Mouse (Mus musculus): ENCODE measurements around the gene Rnf216. TPM values are rescaled to one million over a fixed set of nuclear protein-coding genes. Genes with fewer than 3 reads are reported as not detected.
A peak's percentile ranks its signal among the peaks of the same experiment; 100 is the strongest.
"Not testable (repeated sequence)": the region's sequence is repeated elsewhere in the genome, so short reads cannot be mapped to it uniquely, and the experiment has no call there.

Rnf216 gene
- 34.9 and 36.9 TPM in 2 replicates for polyA plus RNA-seq (2015; fragmentation: Nextera tagmentation; extraction: Ambion mirVana)

DNA sequence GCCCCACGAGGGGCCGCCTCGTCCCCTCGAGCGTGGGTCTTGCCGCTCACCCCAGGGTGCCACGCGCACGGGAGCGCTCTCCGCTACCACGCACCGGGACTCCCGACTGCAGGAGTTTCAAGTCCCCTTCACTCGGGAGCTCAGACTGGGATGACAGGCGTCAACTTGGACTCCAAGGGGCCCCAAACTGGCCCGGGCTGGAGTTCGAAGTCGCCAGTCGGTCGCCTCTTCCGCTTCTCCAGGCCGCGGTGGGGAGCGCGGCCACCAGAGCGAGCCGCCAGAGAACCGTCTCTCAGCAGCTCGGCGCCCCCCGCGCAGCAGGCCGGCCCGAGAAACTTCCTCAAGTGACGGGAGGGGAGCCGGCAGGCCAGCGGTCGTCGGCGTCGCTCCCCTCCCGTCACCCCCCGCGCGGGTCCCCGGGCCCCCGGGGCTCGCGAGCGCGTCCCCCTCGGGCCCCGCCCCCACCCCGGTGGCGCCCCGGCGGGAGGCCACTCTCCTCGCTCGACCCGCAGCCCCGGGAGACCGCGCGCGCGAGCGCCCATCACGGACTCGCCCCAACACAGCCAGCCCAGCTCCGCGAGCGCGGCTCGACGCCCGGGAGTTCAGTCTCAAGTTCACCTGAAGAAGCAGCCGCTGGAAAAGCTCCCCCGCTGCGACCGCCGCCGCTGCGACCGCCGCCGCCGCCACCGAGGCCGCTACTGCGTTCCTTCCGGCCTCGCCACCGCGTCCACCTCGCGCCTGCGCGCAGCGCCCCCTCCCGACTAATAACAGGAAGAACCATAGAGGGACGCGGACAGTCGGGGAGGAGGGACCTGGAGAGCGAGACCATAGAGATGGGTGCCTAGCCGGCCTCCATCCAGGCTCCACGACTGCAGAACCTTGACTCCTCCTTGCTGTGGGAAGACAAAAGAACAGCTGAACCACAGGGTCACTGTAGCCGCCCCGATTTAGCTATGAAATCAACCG, at the start of gene Rnf216:
Rnf216 (minus strand) TSS at position 714 of the 966 bp plus-strand sequence.
- Histone ChIP-seq H3K4me1 (replicated peaks) (peaks cover 13% of the 10 kb centered on the region), H3K4me3 (replicated peaks) (peak within 1 kb of the TSS; percentile 83), H3K27ac (peak within 1 kb of the TSS; percentile 91), H3K4me2 (replicated peaks) (peak within 1 kb of the TSS; percentile 94), H3K36me3 (no peaks in the 10 kb centered on the region), H3K27me3 (no peaks in the 10 kb centered on the region), H3K9ac (replicated peaks) (peak within 1 kb of the TSS; percentile 84), H3K9me3 (no peaks in the 10 kb centered on the region)
- ATAC-seq: peak; percentile 95
- WGBS: 2% methylated on average over 106 of the region's 110 CpGs

DNA sequence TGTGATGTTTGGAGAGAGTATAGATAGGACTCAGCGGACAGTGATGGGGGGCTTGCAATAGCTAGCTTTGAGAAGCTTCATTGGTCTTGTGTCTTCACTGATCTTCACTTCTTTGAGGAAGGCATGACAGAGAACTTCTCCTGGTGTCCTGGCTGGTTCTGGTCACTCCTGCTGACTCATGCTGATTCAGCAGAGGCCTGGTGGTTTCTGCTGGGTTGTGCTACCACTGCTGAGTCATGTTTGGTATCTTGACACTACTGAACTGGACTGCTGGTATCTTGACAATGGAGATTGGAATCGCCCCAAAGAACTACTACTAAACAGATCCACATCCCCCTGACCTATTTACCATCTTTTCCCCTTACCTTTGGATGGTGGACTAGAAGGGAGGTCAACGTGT, 42.7 kb upstream of the Rnf216 start:
- no peaks in the 10 kb centered on the region for H3K4me1 ChIP-seq (replicated peaks)
- 0 out of 2 replicates have a peak, but pooled peaks cover 3% of the 10 kb centered on the region for H3K9me3 ChIP-seq
- no peak overlapping the region for H3K27ac ChIP-seq
- no peak overlapping the region for H3K9ac ChIP-seq (replicated peaks)
- H3K27me3 ChIP-seq: peaks cover 41% of the 10 kb centered on the region
- no peaks in the 10 kb centered on the region for H3K36me3 ChIP-seq
- no peak overlapping the region for H3K4me3 ChIP-seq (replicated peaks)
- 90% methylated on average over 3 of the region's 3 CpGs for WGBS
- no peak overlapping the region for H3K4me2 ChIP-seq (replicated peaks)
- ATAC-seq: no peak

DNA sequence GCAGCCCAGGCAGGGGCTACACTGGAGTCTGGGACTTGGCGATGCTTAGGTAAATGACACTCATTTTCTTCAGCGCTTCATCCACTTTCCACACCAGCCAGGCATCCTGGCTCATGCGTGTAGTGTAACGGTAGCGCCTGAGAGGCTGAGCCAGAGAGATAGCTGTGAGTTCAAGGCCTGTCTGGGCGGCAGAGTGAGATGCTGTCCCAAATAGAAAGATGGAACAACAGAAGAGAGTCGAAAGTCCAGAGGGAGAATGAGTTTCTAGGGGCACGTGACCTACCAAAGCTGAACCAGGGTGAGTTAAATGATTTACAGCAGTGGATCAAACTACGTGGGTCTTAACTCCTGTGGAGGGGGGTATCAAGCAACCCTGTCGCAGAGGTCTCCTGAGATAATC, 41.0 kb upstream of the Rnf216 start:
- Histone ChIP-seq H3K9me3 (0 out of 2 replicates have a peak, but pooled peaks cover 6% of the 10 kb centered on the region), H3K9ac (replicated peaks) (no peak overlapping the region), H3K4me1 (replicated peaks) (no peaks in the 10 kb centered on the region), H3K27ac (no peak overlapping the region), H3K4me2 (replicated peaks) (no peak overlapping the region), H3K36me3 (no peaks in the 10 kb centered on the region), H3K27me3 (peaks cover 38% of the 10 kb centered on the region), H3K4me3 (replicated peaks) (no peak overlapping the region)
- ATAC-seq: no peak
- WGBS: 92% methylated on average over 10 of the region's 10 CpGs

DNA sequence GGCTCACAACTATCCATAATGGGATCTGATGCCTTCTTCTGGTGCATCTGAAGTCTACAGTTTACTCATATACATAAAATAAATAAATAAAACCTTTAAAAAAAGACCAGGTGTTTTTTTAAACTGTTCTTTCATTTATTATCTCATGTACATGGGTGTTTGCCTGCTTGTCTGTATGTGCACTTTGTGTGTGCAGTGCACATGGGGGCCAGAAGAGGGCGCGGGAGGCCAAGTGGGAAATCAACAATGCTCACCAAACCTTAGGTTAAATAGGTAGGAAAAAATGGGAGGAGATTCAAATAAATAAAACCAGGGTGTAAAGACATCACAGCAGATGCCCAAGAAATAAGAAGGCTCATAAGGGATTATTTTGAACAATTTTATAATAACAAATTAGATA, 37.2 kb upstream of the Rnf216 start:
- Histone ChIP-seq H3K36me3 (no peaks in the 10 kb centered on the region), H3K4me1 (replicated peaks) (no peaks in the 10 kb centered on the region), H3K4me2 (replicated peaks) (no peak overlapping the region), H3K27ac (no peak overlapping the region), H3K9ac (replicated peaks) (no peak overlapping the region), H3K4me3 (replicated peaks) (no peak overlapping the region), H3K9me3 (0 out of 2 replicates have a peak, but pooled peaks cover 6% of the 10 kb centered on the region), H3K27me3 (0 out of 2 replicates have a peak, but pooled peaks cover 4% of the 10 kb centered on the region)
- 86% methylated on average over 2 of the region's 2 CpGs for WGBS
- no peak for ATAC-seq

DNA sequence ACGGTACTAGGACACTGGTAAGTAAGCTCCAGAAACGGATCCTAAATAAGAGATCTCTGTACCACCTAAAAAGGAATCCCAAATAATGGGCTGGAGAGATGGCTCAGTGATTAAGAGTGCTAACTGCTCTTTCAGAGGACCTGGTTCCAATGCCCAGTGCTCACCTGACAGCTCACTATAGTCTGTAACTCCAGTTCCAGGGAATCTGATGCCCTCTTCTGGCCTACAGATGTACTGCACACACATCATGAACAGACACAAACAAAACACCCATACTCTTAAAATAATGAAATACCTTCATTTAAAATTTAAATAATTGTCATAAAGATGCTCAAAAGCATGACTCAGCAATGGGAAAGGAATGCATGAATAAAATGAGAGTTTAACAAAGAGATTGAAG, 36.7 kb upstream of the Rnf216 start:
- Histone ChIP-seq H3K27ac (no peak overlapping the region), H3K4me1 (replicated peaks) (no peaks in the 10 kb centered on the region), H3K9me3 (0 out of 2 replicates have a peak, but pooled peaks cover 6% of the 10 kb centered on the region), H3K9ac (replicated peaks) (no peak overlapping the region), H3K36me3 (no peaks in the 10 kb centered on the region), H3K4me2 (replicated peaks) (no peak overlapping the region), H3K27me3 (0 out of 2 replicates have a peak, but pooled peaks cover under 1% of the 10 kb centered on the region), H3K4me3 (replicated peaks) (no peak overlapping the region)
- 98% methylated on average over 2 of the region's 2 CpGs for WGBS
- no peak for ATAC-seq

DNA sequence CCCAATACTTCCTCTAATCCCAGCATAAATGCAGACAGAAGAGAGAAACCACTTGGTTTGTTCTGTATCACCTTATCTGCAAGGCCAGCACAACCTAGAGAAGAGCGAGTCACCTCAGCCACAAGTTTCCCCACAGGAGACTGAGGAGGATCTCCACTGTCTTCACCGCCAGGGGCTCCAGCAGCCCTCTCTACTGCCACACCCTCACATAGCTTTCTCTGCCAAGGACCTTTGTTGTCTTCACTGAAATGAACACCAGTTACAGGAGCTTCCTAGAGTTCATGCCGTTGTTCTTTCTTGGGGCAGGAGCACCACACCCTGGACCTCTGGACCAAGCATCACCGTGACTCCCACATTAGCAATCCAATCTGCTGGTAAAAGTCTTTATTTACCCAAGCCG, 35.9 kb upstream of the Rnf216 start:
- H3K27ac ChIP-seq: no peak overlapping the region
- no peaks in the 10 kb centered on the region for H3K27me3 ChIP-seq
- H3K36me3 ChIP-seq: no peaks in the 10 kb centered on the region
- no peak overlapping the region for H3K9ac ChIP-seq (replicated peaks)
- ATAC-seq: no peak
- 93% methylated on average over 5 of the region's 5 CpGs for WGBS
- H3K9me3 ChIP-seq: 0 out of 2 replicates have a peak, but pooled peaks cover 6% of the 10 kb centered on the region
- H3K4me3 ChIP-seq (replicated peaks): no peak overlapping the region
- no peaks in the 10 kb centered on the region for H3K4me1 ChIP-seq (replicated peaks)
- no peak overlapping the region for H3K4me2 ChIP-seq (replicated peaks)

DNA sequence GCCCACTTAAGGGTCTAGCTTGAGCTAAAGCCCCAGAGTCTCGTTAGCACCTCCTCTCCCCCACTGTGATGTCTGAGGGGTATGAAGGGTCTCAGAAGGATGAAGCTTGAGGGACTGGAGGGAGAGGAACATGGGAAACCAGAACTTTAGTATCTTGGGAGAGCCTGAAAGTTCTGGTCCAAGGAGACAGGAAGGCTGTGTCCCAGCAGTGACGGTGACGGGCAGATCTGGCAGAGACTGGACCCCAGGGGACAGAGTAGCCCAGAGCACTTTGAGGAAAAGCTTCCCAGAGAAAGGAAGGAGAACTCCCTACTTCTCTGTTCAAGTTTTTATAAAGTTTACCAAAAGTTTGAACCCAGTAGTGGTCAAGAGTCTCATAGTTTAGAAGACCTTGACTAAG, 34.7 kb upstream of the Rnf216 start, which contains the start of gene Olfr718-ps1:
Olfr718-ps1 (minus strand) TSS at position 101 of the 400 bp plus-strand sequence.
- no peak within 1 kb of the TSS for H3K4me3 ChIP-seq (replicated peaks)
- H3K36me3 ChIP-seq: no peaks in the 10 kb centered on the region
- no peak within 1 kb of the TSS for H3K9ac ChIP-seq (replicated peaks)
- H3K4me1 ChIP-seq (replicated peaks): no peaks in the 10 kb centered on the region
- H3K4me2 ChIP-seq (replicated peaks): no peak within 1 kb of the TSS
- no peaks in the 10 kb centered on the region for H3K27me3 ChIP-seq
- no peak for ATAC-seq
- no peak within 1 kb of the TSS for H3K27ac ChIP-seq
- WGBS: 74% methylated on average over 3 of the region's 3 CpGs
- 0 out of 2 replicates have a peak, but pooled peaks cover 6% of the 10 kb centered on the region for H3K9me3 ChIP-seq

DNA sequence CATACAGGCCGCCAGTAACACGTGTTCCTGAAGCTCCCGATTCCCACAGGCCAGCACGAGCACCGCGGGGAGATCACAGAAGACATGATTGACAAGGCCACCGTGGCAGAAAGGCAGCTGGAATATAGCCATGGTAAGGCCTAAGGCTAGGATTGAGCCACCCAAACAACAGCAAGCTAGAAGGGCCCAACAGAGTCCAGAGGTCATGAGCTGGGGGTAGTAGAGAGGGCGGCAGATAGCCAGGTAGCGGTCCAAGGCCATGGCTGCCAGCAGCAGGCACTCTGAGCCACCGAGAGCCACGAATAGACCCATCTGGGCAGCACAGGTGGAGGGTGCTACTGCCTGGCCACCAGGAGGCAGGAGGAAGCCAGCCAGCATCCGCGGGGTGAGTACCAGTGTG, 24.8 kb upstream of the Rnf216 start:
- no peak overlapping the region for H3K4me2 ChIP-seq (replicated peaks)
- WGBS: 85% methylated on average over 13 of the region's 13 CpGs
- no peak overlapping the region for H3K4me3 ChIP-seq (replicated peaks)
- H3K4me1 ChIP-seq (replicated peaks): no peaks in the 10 kb centered on the region
- no peak overlapping the region for H3K9ac ChIP-seq (replicated peaks)
- H3K36me3 ChIP-seq: no peaks in the 10 kb centered on the region
- H3K27ac ChIP-seq: no peak overlapping the region
- no peaks in the 10 kb centered on the region for H3K27me3 ChIP-seq
- no peak for ATAC-seq
- no peaks in the 10 kb centered on the region for H3K9me3 ChIP-seq

DNA sequence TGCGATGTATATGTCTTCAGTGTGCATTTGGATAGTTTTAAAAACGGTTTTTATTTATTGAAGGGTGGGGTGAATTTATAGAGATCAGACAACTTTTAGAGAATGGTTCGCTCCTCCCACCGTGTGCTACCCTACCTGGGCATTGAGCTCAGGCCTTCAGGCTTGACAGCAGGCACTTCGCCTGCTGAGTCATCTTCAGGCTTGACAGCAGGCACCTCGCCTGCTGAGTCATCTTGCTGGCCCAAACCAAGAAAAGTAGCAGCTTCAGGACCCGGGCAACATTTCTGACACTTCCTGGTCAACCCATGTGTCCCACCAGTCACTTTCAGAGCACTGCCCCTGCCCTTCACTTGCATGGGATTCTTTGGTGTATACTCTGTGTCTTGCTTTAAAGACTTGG, 22.2 kb upstream of the Rnf216 start:
- Histone ChIP-seq H3K4me3 (replicated peaks) (no peak overlapping the region), H3K4me2 (replicated peaks) (no peak overlapping the region), H3K36me3 (no peaks in the 10 kb centered on the region), H3K9me3 (no peaks in the 10 kb centered on the region), H3K27me3 (no peaks in the 10 kb centered on the region), H3K27ac (no peak overlapping the region), H3K4me1 (replicated peaks) (no peaks in the 10 kb centered on the region), H3K9ac (replicated peaks) (no peak overlapping the region)
- no peak for ATAC-seq
- WGBS: 93% methylated on average over 7 of the region's 7 CpGs

DNA sequence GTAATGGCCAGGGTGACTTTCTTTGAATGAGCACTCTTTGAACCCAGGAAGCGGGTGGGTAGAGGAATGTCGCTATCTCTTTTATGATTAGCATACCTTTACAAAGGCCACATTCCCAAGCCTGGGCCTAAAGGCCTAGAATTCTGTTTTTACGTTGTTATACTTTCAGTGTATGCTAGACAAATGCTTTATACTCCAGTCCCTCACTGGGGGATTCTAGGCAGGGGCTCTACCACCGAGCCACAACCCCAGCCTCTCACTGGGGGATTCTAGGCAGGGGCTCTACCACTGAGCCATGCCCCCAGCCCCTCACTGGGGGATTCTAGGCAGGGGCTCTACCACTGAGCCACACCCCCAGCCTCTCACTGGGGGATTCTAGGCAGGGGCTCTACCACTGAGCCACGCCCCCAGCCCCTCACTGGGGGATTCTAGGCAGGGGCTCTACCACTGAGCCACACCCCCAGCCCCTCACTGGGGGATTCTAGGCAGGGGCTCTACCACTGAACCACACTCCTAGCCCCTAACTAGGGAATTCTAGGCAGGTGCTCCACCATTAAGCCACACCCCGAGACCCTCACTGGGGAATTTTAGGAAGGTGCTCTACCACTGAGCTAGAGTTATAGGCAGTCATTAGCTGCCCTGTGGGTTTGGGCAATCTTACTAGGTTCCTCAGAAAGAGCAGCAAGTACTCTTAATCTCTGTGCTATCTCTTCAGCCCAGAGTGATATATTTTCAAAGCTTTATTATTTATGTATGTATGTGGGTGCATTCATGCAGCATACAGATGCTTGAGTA, 21.6 kb upstream of the Rnf216 start:
- H3K9me3 ChIP-seq; H3K27ac ChIP-seq; ATAC-seq; H3K4me3 ChIP-seq (replicated peaks); H3K4me1 ChIP-seq (replicated peaks); H3K36me3 ChIP-seq; H3K4me2 ChIP-seq (replicated peaks); H3K27me3 ChIP-seq; H3K9ac ChIP-seq (replicated peaks): not testable (repeated sequence)
- WGBS: 83% methylated on average over 4 of the region's 6 CpGs

DNA sequence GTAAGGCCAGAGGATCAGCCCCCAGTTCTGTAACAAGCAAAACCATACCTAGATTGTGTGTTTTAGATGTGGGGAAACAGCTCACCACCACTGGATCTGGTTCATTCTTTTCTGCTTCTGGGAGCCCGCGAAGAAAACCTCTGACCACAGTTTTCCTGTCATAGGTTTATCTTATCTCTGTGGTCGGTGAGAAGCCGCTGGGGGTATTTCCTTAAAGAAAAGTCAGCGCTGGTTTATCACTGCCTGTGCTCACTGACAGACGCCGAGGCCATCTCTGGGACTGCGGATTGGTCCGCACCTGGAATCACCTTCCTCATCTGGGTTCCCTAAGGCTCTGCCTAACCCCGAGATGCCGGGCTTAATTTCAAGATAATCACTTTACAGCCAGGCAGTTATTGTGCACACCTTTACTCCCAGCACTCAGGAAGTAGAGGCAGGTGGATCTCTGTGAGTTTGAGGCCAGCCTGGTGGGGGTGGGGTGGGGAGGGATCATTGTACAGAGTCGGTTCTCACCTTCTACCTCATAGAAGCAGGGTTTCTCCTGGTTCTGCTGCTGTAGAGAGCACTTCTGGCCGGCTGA, 20.2 kb upstream of the Rnf216 start:
- no peak overlapping the region for H3K9ac ChIP-seq (replicated peaks)
- 85% methylated on average over 13 of the region's 13 CpGs for WGBS
- no peak overlapping the region for H3K27ac ChIP-seq
- no peak overlapping the region for H3K4me2 ChIP-seq (replicated peaks)
- H3K9me3 ChIP-seq: no peaks in the 10 kb centered on the region
- no peak for ATAC-seq
- no peaks in the 10 kb centered on the region for H3K4me1 ChIP-seq (replicated peaks)
- no peak overlapping the region for H3K4me3 ChIP-seq (replicated peaks)
- no peaks in the 10 kb centered on the region for H3K36me3 ChIP-seq
- H3K27me3 ChIP-seq: no peaks in the 10 kb centered on the region

Data from midbrain, embryonic 13.5 days (tissue).